Mouse (Mus musculus) kidney, adult 11 months (tissue): Measurements from ENCODE around the gene Lamtor2.
"Not testable (repeated sequence)": the region's sequence is repeated elsewhere in the genome, so short reads cannot be mapped to it uniquely, and the experiment has no call there.

ENCODE experiments used
- DNase-seq: peaks from one replicate; pipeline ENCODE4 v3.0.0; 2022

Gene Lamtor2

DNA sequence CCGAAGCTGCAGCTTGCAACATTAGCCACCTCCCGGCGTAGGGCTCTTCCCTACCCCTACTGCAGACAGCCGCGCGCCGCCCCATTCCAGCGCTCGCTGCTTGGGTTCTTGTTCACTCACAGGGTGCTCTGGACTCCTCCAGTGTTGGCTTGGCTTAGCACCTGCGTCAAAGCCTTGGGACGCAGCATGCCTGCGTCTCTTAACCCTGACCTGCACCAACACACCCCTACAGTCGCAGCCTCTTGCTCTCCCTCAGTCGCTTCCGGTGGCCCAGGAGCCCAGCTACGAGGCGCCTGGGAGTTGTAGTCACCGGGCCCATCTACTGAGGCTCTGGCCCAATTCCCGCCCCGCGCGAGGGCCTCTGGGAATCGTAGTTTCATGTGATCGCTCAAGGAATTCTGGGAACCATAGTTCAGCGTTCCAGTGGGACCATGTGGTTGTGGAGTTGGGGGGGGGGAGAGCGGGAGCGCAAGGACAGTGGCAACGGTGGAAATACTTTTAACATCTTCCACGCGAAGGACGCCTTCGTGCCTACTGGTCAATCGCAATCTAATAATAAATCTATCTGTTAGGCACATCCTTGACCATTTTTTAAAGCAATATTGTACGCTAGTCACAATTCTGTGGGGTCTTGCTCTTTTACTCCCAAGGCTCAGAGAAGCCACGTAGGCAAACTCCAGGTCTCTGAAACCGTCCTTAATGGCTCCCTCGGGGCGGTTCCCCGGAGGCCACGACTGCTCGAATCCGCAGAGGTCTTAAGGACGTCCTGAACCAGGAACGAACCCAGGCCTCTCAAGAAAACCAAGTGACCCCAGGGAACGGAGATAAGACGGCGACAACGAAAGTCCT lies at the start of gene Lamtor2:
Lamtor2 (minus strand) TSS at position 399 of the 849 bp plus-strand sequence.
- DNase-seq = peak; percentile 98

DNA sequence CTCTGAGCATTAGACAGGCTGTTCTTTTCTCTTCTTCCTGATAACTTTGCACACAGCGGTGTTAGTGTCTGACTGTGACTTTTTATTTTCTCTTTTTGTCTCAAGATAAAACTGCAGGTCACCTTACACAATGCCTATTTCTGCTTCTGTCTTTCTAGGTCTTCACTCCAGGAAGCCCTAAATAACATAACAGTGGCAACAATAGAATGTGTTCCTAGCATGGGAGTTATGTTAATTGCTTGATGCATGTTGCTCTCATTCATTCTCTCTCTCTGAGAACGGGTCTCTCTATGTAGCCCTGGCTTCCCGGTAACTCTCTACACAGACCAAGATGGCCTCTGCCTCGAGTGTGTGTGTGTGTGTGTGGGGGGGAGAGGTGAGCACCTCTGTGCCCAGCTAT lies 49.6 kb upstream of the Lamtor2 start:
- DNase-seq = no peak

DNA sequence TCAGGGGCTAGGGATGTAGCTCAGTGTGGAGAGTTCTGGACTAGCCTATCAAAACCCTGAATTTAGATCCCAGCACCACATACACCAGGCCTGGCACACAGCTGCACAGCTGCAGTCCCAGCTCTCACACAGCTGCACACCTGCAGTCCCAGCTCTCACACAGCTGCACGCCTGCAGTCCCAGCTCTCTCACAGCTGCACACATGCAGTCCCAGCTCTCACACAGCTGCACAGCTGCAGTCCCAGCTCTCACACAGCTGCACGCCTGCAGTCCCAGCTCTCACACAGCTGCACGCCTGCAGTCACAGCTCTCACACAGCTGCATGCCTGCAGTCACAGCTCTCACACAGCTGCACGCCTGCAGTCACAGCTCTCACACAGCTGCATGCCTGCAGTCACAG lies 43.7 kb upstream of the Lamtor2 start:
- not testable (repeated sequence) for DNase-seq

DNA sequence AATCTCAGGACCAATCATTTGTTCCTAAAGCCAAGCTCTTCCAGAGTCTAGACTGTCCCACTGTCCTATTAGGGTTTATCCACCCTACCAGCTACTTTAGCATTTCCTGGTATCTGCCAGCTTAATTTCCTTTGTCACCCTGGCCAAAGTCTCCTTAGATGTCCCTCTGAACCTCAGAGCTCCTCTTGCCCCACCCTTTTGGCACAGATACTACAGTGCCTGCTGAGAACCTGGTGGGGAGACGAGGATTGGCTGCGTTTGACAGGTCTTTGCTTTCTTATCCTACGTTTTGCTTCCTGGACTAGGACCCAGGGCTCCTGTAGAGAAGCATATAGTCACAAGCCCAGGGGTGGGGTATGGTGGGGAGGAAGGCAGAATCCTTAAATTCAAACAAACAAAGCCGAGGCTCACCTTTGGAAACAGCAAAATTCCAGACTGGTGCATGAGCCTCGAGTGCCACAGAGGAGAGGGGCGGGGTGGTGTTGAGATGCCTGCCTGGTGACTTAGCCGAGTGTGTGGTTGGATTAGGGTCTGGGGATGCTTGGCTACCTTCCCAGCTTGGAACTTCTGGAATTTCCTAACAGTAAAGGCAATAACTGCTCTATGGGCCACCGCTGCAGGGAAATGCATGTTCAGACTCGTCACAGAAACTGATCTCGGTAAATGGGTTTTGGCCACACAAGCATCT lies 41.2 kb upstream of the Lamtor2 start:
- DNase-seq = peak; percentile 47

DNA sequence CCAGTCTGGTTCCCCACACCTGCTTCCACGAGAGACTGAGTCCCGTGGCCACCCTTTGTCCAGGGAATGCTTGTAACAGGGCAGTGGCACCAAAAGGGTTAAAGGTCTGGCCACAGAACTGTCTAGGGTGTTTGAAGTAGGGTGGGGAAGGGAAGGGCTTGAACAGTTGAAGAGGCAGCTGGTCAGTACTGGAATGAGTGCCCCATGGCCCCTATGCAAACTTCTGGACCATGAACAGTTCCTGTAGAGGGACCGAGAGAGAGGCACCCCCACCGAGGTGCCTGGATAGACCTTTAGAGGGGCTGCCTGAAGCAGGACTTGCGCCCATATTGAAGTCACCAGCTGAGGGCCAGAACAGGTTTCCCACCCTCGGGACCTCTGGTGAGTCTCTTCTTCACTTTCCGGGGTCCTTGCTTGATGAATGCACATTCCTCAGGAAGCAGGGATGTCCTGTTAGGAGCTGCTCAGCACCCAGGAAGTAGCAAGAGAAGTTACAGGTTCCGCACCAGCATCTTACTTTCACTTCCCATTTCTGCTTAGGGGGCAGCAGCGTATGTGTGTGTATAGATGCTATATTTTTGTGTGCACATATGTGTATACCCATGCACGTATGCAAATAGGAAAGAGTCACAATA lies 40.2 kb upstream of the Lamtor2 start:
- DNase-seq = no peak

DNA sequence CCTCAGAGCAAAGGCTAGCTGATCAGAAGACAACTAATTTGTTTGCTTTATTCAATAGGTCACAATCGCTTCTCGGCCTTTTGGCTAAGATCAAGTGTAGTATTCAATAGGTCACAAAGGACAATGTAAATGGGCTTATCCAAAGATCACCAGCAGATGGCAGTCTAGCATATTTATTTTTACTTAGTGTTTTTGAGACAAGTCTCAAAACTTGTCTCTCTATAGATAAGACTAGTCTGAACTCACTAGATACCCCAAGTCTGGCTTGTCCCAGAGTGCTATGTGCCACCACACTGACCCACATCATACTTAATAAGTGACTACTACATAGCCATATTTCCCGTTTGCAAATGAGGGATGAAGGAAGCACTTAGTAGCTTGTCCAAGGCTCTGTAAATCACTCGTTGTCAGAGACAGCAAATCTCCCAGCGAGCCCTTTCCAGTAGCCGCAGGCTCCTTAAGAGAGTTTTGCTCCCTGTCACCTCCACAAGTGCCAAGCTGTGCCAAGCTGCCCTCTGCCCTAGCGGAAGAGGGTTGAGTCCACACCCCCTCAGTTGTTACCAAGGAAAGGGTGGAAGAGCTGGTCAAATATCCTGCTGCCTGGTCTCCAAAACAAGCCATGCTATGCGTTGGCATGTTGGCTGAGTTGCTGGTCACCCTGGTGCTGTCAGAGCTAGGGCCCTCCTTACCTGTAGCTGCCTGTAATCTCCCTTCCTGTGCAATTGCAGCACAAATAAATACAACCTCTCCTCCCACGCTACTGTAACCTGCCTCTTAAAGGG lies 39.3 kb upstream of the Lamtor2 start:
- DNase-seq = peak; percentile 60

DNA sequence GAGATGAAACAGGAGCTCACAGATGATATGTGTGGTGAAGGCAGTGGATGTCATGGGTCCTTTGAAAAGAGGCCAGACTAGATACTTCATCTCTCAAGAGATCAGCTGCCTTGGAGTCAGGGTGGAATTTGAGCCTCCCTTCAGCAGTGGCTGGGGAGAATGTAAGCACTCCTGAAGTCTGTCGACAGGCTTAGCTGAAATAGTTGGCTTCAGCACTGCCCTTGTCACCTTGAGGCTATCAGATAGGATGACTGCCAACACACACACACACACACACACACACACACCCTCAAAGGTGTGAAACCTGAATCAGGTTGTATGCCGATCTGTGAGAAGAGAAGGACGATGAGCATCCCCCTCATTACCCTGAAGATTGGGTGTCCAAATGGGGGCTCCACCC lies 38.2 kb upstream of the Lamtor2 start:
- DNase-seq = no peak

DNA sequence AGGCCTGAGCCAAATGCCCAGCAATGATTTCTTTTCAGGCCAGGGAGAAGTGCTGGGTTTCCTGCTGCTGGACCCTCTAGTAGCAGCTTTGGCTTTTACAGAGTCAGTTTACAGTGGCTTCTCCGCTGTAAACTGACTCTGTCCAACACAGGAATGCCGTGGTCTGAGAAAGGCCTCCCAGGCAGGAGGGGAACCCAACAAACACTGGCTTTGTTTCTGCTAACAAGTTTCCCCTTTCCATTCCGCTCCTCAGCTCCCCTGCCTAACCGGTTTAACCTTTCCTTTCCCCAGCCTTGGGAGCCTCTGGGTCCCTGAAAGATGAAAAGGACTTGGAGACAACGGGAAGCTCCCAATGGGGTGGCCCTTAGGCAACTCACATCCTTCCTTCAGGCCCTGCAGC lies 37.4 kb upstream of the Lamtor2 start:
- no peak for DNase-seq

DNA sequence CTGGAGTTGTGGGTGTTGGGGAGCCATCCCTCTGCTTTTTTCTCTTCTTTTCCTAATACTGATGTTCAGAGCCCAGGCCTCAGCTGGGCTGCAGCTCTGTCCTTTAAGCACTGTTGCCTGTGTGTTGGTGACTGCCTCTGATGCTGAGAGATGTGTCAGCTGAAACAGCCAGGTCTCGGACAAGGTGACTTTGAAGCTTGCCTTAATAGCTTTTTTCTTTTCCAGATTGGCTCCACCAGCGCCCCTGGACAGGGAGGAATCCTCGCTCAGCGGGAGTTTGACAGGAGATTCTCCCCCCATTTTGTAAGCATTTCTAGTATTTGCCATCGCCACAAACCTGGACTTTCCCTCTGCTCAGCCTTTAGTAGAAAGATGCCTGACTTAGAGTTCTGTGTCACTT lies 33.8 kb upstream of the Lamtor2 start:
- no peak for DNase-seq

DNA sequence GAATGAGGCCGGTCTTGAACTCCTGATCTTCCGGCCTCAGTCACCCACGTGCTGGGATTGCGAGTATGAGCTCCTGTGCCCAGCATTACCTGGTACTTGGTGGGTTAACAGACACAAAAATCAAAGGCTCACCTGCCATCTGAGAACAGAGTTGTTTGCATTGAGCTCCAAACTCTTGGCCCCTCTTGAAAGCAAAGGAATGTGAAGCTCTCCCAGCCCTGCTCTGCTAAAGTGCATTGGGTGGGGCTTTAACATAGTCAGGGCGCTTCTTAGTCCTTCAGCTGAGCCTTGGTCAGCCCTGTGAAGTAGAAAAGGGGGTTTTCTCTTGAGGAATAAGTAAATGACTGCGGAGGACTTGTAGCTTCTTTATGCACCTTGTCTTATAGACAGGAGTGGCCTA lies 32.9 kb upstream of the Lamtor2 start:
- DNase-seq = no peak

DNA sequence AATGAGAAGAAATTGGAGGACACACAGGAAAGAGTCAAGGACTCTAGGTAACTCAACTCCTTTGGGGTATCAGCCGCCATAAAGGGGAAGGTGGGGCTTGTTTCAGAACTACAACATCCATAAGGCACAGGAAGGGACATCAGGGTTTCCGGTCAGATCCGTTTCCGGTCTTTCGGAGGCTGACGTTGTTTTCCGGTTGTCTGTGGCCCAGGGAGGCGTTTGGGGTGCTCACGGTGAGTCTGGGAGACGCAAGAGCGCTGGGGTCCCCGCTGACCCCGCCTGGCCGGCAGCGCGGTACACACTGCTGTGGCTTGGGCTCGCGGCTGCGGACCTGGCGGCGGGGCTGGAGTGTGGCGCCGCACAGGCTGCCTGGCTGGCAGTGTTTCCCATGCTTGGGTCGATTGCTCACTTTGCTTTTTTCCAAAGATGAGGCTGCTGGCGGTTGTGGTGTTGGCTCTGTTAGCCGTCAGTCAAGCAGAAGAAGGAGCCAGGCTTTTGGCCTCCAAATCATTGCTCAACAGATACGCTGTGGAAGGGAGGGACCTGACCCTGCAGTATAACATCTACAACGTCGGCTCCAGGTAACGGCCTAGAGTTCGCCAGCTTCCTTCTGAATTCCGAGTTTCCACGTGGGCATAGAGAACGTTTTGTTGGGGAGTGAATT lies 26.7 kb upstream of the Lamtor2 start:
- peak; percentile 77 for DNase-seq

DNA sequence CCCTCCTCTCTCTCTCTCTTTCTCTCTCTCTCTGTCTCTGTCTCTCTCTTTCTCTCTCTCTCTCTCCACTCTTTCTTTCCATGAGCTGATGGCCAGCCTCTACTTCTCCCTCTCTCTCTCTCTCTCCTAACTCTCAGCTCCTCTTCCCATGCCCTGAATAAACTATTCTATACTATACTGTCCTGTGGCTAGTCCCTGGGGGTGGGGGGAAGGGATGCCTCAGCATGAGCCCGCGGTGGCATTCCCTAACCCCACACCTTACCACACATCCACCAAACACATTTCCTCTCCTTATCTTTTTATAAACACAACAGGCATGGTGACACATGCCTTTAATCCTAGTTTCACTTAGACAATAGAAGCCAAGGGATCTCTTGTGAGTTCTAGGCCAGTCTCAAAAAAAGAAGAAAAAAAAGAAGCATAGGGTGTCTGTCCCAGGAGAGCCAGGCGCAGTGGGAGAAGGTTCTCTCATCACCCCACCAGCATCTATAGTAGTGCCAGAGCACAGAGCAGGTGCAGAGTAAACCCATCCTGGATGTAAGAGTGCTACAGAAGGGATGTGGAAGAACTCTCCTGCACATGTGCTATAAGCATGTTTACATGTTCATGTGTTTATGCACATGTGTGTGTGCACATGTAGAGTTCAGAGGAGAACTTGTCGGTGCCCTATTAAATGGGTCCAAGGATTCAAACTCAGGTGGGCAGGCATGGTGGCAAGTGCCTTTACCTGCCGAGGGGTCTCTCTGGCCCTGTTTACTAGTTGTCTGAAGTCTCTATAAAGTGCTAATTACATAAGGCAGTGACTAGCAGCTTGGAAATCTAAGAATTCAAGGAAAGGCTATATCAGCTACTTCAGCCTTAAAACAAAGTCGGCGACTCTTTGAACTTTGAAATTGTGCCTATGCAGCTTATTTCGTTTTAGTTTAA lies 25.9 kb upstream of the Lamtor2 start:
- no peak for DNase-seq

DNA sequence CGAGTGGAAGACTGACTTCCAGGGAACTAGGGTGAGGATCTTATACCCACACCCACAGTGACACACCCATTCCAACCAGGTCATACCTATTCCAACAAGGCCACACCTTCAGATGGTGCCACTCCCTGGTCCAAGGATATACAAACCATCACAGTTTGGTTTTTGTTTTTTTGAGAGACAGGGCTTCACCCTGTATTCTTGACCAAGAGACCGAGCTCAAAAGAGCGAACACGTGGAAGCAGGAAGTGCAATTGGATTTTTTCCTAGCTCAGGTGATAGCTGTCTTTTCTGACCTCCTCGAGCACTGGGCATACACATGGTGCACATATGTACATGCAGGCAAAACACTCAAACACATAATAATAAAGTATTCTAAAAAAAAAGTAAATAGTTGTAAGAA lies 25.0 kb upstream of the Lamtor2 start:
- not testable (repeated sequence) for DNase-seq

DNA sequence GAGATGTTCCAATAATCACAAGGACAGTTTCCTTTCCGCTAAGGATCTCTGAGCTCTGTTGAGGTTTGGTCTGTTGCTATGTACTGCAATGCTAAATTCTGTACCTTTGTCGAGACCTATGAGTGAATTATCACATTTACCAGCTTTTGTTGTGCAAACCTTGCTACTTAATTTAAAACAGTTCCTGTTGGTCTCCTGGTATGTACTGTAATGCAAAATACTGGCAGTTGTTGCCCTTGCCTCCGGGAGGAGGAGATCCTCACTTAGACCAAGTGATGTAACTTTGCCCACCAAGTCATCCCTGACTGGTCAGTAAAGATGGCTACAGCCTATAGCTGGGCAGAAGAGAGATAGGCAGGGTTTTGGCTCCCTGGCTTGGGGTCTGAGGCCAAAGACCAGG lies 22.7 kb upstream of the Lamtor2 start, which contains the start of gene Ssr2:
Ssr2 (plus strand) TSS at position 337 of the 400 bp plus-strand sequence.
- DNase-seq = no peak

DNA sequence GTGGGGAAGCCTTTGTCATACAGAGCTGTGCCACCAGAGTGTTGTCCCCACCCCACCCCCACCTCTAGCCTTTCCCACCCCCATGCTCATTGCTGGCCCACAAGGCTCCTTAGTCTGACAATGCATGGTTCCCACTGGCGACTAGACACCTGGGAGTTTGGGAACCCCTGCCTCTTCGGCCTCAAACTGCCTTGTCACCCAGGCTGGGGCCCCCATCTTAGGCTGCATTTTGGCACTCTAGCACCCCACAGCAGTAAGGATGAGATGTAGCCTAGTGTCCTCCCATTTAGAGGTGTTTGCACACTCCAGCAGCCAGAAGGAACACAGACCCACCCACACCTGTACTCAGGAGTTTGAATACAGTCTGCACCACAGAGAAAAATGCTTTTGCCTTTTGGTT lies 20.9 kb upstream of the Lamtor2 start:
- no peak for DNase-seq

DNA sequence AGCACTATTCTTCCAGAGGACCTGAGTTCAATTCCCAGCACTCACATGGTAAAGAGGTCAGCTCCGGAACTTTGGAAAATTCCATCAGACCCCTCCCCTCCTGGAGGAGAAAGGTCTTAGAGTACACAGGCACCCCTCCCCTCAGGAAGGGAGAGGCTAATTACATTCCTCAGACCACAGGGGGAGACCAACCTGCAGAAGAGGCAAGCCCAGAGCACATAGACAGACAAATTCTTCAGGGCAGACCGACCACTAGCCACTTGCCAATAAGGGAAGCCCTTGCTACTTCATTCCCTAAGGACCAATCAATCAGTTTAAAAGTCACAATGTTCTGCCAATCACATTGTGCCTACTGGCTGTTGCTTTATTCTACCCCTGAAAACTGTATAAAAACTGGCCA lies 20.0 kb upstream of the Lamtor2 start:
- DNase-seq = no peak

DNA sequence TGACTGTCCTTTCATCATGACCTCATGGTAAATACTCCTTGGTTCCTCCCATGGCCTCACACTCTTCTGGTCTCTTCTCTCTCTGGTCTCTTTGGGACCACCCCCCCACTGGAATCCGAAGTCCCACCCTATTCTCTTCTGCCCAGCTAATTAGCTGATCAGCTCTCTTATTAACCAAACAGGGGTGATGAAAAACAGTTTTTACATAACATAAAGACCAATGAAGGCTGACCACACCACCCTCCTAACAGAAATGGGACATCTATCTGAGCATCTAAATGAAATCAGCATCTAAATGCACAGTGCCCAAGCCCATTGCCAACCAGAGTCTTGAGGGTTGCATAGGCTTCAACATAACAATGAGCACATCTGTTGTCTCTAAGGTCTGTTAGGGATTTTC lies 19.0 kb upstream of the Lamtor2 start:
- no peak for DNase-seq

DNA sequence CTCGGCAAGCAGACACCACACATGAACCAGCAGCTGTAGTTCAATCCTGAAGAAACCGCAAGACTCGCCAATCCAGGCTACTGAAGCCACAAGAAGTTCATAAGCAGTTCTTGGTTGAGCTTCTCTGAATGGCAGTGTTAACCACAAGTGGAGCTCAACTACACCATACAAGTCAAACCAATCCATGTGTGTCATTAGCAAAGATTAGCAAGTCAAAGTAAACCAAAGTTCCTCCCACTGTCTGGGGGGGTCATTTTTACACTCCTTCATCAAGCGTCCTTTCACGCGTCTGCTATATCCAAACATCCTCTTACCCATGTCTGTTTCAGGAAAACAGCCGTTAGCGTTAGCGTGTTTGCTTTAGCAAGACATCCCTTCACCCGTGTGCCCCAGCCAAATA lies 17.5 kb upstream of the Lamtor2 start:
- DNase-seq = no peak

DNA sequence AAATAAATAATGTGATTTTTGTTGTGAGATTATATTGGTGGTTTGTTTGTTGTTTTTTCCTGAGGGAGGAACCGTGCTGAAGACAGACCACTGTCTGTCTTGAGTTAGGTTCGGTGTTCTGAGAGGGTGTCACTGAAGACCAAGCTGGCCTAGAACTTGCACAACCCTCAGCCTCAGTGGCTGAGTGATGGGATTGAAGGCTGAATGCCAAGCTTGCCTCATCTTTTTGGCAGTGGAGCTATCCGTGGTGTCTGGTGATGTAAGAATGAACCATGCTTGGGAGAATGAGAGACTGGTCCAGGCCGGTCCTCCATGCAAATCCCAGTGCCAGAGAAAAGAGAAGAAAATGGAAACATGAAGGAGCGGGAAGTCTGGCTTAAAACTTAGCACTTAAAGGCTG lies 16.8 kb upstream of the Lamtor2 start:
- DNase-seq = no peak

DNA sequence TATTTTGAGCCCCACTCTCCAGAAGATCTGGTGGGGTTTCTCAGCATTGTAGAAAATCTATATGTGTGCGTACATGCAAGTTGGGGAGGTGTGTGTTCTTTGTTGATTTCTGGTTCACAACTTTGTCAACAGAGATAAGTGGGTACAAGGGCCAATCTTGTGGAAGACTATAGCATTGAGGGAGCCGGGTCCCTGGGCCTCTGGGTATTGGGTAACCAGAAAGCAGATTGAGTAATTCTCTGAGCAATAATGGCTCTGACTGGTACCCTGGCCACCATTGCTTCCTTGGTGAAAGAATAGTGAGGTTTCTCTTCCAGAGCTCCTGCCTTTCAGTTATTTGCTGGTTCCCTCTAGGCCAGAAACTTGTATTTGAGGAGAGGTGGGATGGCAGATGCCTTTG lies 16.2 kb upstream of the Lamtor2 start:
- no peak for DNase-seq

DNA sequence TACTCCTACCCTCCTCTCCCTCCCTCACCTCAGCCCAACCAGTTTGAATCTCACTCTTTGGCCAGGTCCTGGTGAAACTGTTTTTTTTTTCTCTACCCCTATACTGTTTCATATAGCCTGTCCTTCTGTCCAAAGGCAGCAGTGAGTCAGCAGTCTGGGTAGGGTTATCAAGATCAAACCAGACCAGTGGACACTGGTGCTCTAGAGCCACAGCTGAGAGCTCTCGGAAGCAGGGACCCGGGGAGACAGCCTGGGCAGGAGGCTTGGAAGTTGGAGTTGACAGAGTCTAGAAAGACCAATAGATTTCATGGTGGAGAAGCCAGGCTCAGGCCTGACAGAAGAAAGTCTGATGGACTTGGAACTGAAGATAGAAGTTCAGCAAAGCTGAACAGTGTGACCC lies 15.7 kb upstream of the Lamtor2 start:
- no peak for DNase-seq
